Mouse (Mus musculus) C2C12 (cell line): ENCODE data around the gene Dgka.

Source experiments
- CTCF ChIP-seq: IDR thresholded peaks from one replicate; pipeline ENCODE4 v1.5.1; 2011; ENCODE audit not compliant: control insufficient read depth, insufficient read depth, insufficient read length
- MYOD1 ChIP-seq: IDR thresholded peaks from one replicate; pipeline ENCODE4 v1.6.1; 2011; ENCODE audit warnings: low read depth; ENCODE audit not compliant: control insufficient read depth, insufficient read length

- TF ChIP-seq CTCF: no peak
- no peak for TF ChIP-seq MYOD1
Observed at GRCm38 (mm10) chr10:128748252-128748864, 3.7 kb upstream of the Dgka start.
